Mouse (Mus musculus) bone marrow macrophage, adult 2 months (primary cell): ENCODE measurements around the gene Zfp93. TPM values are rescaled to one million over a fixed set of nuclear protein-coding genes. Genes with fewer than 3 reads are reported as not detected.

Source experiments
- H3K27ac ChIP-seq: 2 replicates; pipeline ENCODE4 v1.5.1; 2012; ENCODE audit warnings: low read depth, low read length; ENCODE audit not compliant: insufficient read depth
- H3K4me1 ChIP-seq: 2 replicates; pipeline ENCODE4 v1.6.1; 2012; ENCODE audit warnings: low read length; ENCODE audit not compliant: control insufficient read depth, insufficient read depth
- H3K4me3 ChIP-seq: 2 replicates; pipeline ENCODE4 v1.5.1; 2012; ENCODE audit warnings: mild to moderate bottlenecking, low read length, moderate library complexity; ENCODE audit not compliant: insufficient read depth
- CTCF ChIP-seq: IDR thresholded peaks from 2 replicates; pipeline ENCODE4 v1.5.1; 2012; ENCODE audit warnings: low read depth, mild to moderate bottlenecking, low read length, moderate library complexity
- POLR2A ChIP-seq: IDR thresholded peaks from 2 replicates; pipeline ENCODE4 v1.6.1; 2012; ENCODE audit warnings: mild to moderate bottlenecking, low read depth, low read length, borderline replicate concordance
- polyA plus RNA-seq: library from polyadenylated mRNA; stranded (reverse); fragments of >200 nt; gene quantifications from 2 replicates; pipeline ENCODE4 v1.2.4, GENCODE M21; 2012; ENCODE audit not compliant: missing spikeins, insufficient read depth, insufficient read length

Zfp93 gene
- 1.1 and 1.2 TPM in 2 replicates for polyA plus RNA-seq

DNA sequence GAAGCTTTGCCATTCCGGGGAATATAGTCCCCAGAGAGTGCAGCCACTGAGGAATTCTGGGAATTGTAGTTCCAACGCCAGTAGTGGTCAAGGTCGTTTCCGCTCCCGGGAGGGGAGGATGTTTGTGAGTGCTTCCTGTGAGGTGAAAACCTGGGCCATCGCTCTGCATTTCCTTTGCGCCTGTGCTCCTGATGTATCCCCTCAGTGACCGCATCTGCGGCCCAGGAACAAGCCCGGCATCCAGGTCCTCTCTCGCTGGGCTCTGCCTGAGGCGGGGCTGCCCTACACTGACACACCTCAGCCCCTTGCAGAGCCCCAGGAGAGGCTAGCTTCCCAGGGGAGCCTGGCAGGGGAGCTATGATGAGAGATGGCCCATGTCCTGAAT lies at the start of gene Zfp93:
TSS of gene Zfp93 (plus strand) at position 133 of the 385 bp plus-strand sequence.
- TF ChIP-seq CTCF: no peak
- no peak for TF ChIP-seq POLR2A
- Histone ChIP-seq H3K4me3 (peak within 1 kb of the TSS; percentile 93), H3K4me1 (peaks cover 7% of the 10 kb centered on the region), H3K27ac (no peak within 1 kb of the TSS)

DNA sequence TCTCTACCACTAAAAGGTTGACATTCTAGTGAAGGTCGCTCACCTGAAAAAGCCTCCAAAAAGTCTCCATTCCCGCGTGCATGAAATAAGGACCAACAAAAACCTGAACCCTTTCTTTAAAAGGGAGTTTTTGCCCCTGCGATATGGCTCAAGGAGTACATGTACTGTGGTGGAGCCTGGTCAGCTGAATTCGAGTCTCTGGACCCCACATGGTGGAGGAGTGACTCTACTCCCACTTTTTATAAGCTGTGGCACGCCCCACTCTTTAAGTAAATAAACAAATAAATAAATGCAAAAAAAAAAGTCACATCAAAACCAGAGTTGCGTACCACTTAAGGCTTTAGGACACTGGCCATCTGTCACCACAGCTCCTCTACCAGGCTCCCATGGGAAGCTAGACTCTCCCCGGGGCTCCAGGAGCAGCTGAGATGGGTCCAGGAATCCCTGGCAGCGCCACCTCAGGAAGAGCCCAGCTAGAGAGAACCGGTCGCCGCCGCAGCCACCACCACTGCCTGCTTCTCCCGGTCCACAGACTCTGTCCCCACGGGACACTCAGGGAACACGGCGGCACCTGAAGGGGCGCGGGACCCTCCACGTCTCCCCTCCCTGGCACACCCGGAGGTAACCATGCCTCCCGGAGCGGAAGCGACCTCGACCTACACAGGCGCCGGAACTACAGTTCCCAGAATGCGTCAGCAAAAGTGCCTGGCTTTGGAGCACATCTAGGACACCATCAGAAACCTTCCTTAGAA lies 33.0 kb upstream of the Zfp93 start, which contains the start of gene Zfp109:
TSS of gene Zfp109 (minus strand) at position 521 of the 752 bp plus-strand sequence.
- Histone ChIP-seq H3K27ac (no peak within 1 kb of the TSS), H3K4me1 (peaks cover 3% of the 10 kb centered on the region; the same call in 1 of the 2 replicates), H3K4me3 (peak within 1 kb of the TSS; percentile 83)
- TF ChIP-seq CTCF: no peak
- no peak for TF ChIP-seq POLR2A

DNA sequence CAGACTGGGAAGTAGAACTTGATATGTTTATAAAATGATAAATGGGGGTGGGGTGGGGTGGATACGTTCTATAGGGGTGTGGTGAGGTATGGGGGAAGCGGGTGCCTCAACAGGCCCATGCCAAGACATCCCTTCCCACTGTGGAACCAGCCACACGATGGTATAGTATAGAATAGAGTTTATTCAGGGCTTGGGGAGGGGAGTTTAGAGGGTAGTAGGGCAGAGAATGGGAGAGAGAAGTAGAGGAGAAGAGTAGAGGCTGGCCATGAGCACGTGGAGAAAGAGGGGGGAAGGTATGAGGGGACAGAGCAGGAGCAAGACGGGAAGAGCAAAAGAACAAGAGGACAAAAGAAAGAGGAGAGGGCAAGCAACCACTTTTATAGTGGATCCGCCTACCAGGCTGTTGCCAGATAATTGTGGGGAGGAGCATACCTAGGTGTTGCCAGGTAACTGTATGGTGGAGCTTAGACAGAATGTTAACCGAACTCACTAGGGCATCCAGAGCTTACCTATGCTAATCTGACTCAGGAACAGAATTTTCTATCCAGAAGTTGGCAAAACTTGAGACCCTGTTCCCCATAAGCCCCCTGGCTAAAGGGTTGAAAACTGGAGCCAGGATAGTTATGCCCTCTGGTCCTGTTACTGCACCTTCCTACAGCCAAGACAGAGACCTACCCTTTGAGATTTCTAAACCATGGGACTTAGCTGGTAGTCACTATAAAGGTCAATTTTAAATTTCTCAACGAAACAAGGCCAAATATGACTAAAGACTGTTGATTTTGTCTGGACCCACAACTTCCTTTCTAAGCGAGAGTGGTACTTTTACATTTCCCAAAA lies 16.2 kb upstream of the Zfp93 start:
- H3K4me1 ChIP-seq: peaks cover 9% of the 10 kb centered on the region
- no peak overlapping the region for H3K27ac ChIP-seq
- no peak overlapping the region for H3K4me3 ChIP-seq
- TF ChIP-seq CTCF: no peak
- no peak for TF ChIP-seq POLR2A

DNA sequence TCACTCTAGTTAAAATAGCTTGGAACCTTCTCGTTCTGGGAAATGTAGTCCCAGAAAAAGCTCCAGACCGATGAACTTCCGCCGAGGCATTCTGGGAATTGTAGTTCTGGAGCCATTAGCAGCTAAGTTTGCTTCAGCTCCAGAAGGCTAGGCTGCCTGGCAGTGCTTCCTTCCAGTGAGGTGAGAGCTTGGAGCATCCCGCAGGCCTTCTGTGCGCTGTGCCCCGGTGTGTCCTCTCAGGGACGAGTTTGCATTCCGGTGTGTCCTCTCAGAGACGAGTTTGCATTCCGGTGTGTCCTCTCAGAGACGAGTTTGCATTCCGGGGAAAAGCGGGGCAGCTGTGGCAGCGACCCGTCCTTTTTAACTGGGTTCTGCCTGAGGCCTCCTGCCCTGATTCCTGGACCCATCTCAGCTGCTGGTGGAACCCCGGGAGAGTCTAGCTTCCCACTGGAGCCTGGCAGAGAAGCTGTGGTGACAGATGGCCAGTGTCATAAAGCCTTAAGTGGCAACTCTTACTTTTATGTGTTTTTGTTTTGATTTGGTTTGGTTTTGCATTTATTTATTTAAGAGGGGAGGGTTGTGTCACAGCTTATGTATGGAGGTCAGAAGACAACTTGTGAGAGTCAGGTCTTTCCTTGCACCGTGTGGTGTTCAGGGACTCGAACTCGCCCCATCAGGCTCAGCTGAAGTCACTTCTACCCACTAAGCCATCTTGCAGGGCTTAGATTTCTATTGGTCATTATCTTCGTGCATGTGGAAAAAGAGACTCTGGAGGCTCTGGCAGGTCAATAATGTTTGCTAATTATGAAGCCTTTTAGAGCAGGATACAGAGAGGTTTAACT lies 15.4 kb upstream of the Zfp93 start, which contains the start of gene Zfp108:
TSS of gene Zfp108 (plus strand) at position 162 of the 842 bp plus-strand sequence.
- Histone ChIP-seq H3K4me3 (peak within 1 kb of the TSS; percentile 64), H3K27ac (no peak within 1 kb of the TSS), H3K4me1 (peaks cover 9% of the 10 kb centered on the region)
- TF ChIP-seq CTCF: no peak
- TF ChIP-seq POLR2A: no peak

DNA sequence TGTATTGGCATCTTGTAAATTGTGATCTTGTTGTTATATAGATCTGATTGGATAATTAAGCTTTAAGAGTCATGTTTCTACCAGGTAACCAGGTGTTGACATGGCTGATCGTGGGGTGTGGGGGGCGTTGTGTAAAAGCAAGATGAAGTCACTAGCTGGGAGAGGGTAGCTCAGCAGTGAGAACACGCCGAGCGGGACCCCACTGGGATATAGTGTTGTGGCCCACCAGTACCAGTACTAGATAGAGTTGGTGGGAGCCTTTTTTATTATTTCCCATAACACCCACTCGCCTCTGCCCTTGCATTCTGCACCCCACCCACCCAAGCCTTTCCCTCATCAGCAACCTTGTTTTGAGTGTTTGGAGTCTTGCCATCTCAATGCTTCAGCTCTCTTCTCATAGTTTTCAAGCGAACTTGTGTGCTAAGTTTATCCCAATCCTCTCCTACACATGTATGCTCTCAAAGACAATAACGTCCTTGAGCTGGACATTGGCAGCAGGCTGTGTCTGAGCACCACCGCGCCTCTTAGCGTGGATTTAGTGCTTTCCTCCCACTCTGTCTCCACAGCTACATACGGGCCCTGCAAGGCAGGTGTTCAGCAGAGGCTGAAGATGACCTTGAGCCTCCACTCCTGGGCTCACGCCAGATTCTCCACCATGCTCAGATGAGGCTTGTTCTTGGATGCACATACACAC lies 10.8 kb upstream of the Zfp93 start:
- Histone ChIP-seq H3K27ac (no peak overlapping the region), H3K4me1 (peaks cover 7% of the 10 kb centered on the region), H3K4me3 (no peak overlapping the region)
- no peak for TF ChIP-seq CTCF
- TF ChIP-seq POLR2A: no peak

DNA sequence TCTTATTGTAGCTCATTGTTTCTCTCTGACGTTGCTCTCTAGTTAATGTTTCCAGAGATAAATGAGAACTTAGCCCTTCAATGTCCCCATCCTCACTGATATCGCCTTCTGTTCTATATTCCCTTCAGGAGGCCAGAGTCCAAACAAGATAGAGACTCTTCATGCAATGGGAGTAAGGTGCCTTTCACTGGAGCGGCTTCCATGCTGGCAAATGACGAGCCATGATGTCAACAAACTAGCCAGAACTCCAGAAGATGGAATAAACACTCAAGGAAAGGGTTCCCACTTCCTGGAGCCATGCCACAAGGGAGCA lies 10.3 kb upstream of the Zfp93 start:
- H3K4me1 ChIP-seq: peaks cover 7% of the 10 kb centered on the region
- TF ChIP-seq CTCF: no peak
- TF ChIP-seq POLR2A: no peak
- no peak overlapping the region for H3K4me3 ChIP-seq
- H3K27ac ChIP-seq: no peak overlapping the region

DNA sequence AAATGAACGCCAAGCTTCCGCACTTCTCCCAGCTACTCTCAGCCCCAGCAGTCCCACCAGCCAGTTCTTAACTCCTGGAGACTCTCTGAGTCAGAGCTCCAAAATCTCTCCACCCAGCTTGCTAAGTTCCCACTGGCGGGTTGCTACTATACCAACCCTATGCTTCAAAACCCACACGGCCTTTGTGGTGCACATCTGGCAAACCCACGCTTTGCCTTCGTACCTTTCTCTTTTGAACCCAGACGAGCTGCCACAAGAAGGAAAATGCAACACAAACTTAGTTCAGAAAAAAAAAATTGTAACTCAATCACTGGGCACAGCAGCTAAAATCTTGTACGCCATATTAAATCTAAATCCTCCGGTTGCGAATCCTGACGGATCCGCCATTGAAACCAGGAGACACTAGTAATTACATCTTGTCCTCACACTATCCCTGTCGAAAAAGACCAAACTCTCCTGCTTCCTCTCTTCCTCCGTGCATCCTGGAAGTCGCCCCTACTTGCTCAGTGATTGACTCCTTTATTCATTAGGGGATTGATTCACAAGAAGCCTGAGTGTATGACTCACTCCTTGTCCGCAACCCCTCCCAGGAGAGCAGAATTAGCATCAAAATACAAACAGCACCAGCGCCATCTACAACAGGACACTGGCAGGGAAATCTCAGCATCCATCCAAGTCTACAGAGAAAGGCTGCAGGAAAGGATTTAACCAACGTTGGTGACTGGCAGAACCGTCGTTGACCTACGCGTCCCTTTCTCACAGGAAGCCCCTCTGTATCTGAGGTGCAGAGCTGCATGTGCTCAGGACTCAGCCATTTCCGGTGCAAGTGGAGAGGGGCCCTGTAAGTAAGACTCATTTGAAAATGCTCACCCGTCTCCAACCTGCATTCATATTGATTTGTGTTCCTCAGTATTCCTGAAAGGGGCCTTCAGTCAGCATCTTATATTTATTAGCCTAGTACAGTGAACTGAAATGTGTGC lies 1.8 kb upstream of the Zfp93 start:
- H3K4me1 ChIP-seq: peaks cover 7% of the 10 kb centered on the region
- no peak overlapping the region for H3K27ac ChIP-seq
- TF ChIP-seq CTCF (no peak), POLR2A (no peak)
- no peak overlapping the region for H3K4me3 ChIP-seq

DNA sequence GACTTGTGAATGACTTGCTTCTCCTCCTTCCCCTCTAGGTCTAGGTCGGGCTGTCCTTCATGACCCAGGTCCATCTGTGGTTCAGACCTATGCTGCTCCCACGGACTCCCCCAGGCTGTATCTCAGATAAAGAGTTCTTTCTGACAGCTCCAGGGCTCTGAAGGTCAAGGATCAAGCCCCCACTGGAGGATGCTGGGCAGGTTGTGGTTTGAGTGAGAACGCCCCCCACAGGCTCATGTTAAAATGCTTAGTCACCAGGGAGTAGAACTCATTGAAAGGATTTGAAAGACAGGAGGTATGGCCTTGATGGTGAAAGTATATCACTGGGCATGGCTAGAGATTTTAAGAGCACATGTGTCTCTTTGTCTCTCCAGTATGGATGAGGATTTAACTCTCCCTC lies 964 bp upstream of the Zfp93 start:
- H3K4me3 ChIP-seq: no peak overlapping the region
- no peak overlapping the region for H3K27ac ChIP-seq
- no peak for TF ChIP-seq POLR2A
- TF ChIP-seq CTCF: no peak
- H3K4me1 ChIP-seq: peaks cover 7% of the 10 kb centered on the region
